Mouse (Mus musculus) kidney, embryonic 15.5 days (tissue): ENCODE measurements around the gene Vav3. TPM values are rescaled to one million over a fixed set of nuclear protein-coding genes. Genes with fewer than 3 reads are reported as not detected.

Experiments
- ATAC-seq: fragments of 200-750 bp; cut with Nextera tagmentation; replicated peaks from 2 replicates; pipeline ENCODE4 v1.8.0; 2017; ENCODE audit warnings: moderate TSS enrichment; ENCODE audit not compliant: low FRiP score
- H3K27ac ChIP-seq: fragments of 300-500 bp; sonication (generic); 2 replicates; pipeline ENCODE4 v1.5.1; 2015; ENCODE audit warnings: mild to moderate bottlenecking, inconsistent platforms
- H3K27me3 ChIP-seq: fragments of 300-500 bp; sonication (generic); 2 replicates; pipeline ENCODE4 v1.6.1; 2015; ENCODE audit warnings: inconsistent platforms
- H3K36me3 ChIP-seq: fragments of 300-500 bp; sonication (generic); 2 replicates; pipeline ENCODE4 v1.6.1; 2015; ENCODE audit warnings: inconsistent platforms
- H3K4me1 ChIP-seq: fragments of 300-500 bp; sonication (generic); 2 replicates; pipeline ENCODE4 v1.6.1; 2015; ENCODE audit warnings: inconsistent platforms
- H3K4me2 ChIP-seq: fragments of 300-500 bp; sonication (generic); 2 replicates; pipeline ENCODE4 v1.6.1; 2015; ENCODE audit warnings: moderate library complexity, mild to moderate bottlenecking, inconsistent platforms
- H3K4me3 ChIP-seq: fragments of 300-500 bp; sonication (generic); replicated peaks from 2 replicates; pipeline ENCODE4 v1.5.1; 2015; ENCODE audit warnings: mild to moderate bottlenecking, inconsistent platforms
- H3K9ac ChIP-seq: fragments of 300-500 bp; sonication (generic); 2 replicates; pipeline ENCODE4 v1.6.1; 2015; ENCODE audit warnings: mild to moderate bottlenecking, inconsistent platforms
- H3K9me3 ChIP-seq: fragments of 300-500 bp; sonication (generic); replicated peaks from 2 replicates; pipeline ENCODE4 v1.6.1; 2016; ENCODE audit warnings: inconsistent platforms
- WGBS: fragments of 180-500 bp; shearing (Covaris S2); methylation state at CpG from one replicate; pipeline ENCODE4 v1.1.7; 2015; ENCODE audit warnings: mixed read lengths; 5-methylcytosine and 5-hydroxymethylcytosine counted together
- polyA plus RNA-seq: library from polyadenylated mRNA; unstranded; fragments of >200 nt; fragmentation: Nextera tagmentation; extraction: Ambion mirVana; gene quantifications from 2 replicates; pipeline ENCODE4 v1.2.1, GENCODE M21; 2015

Vav3 gene
- polyA plus RNA-seq, 1 experiment from 2014 or later: 21.1 TPM

- no peaks in the 10 kb centered on the region for H3K4me1 ChIP-seq
- H3K4me2 ChIP-seq: no peak overlapping the region
- no peaks in the 10 kb centered on the region for H3K9me3 ChIP-seq
- no peak overlapping the region for H3K4me3 ChIP-seq
- 0 out of 2 replicates have a peak, but pooled peaks cover 4% of the 10 kb centered on the region for H3K36me3 ChIP-seq
- 90% methylated on average over 2 of the region's 2 CpGs for WGBS
- ATAC-seq: no peak
- no peak overlapping the region for H3K9ac ChIP-seq
- H3K27ac ChIP-seq: no peak overlapping the region
- H3K27me3 ChIP-seq: no peaks in the 10 kb centered on the region
These were observed 339.8 kb downstream of the Vav3 start for GRCm38 (mm10) chr3:109680281-109680680.

GRCm38 (mm10) chr3:109681863-109682262 lies 341.4 kb downstream of the Vav3 start:
- no peak for ATAC-seq
- H3K27ac ChIP-seq: no peak overlapping the region
- no peaks in the 10 kb centered on the region for H3K27me3 ChIP-seq
- 85% methylated on average over 5 of the region's 5 CpGs for WGBS
- no peak overlapping the region for H3K4me3 ChIP-seq
- H3K4me2 ChIP-seq: no peak overlapping the region
- H3K4me1 ChIP-seq: no peaks in the 10 kb centered on the region
- H3K36me3 ChIP-seq: 0 out of 2 replicates have a peak, but pooled peaks cover 4% of the 10 kb centered on the region
- no peak overlapping the region for H3K9ac ChIP-seq
- no peaks in the 10 kb centered on the region for H3K9me3 ChIP-seq

- no peak overlapping the region for H3K4me3 ChIP-seq
- no peak overlapping the region for H3K9ac ChIP-seq
- no peak for ATAC-seq
- H3K27me3 ChIP-seq: no peaks in the 10 kb centered on the region
- H3K4me2 ChIP-seq: no peak overlapping the region
- H3K36me3 ChIP-seq: 0 out of 2 replicates have a peak, but pooled peaks cover 4% of the 10 kb centered on the region
- WGBS: 68% methylated on average over 5 of the region's 5 CpGs
- no peaks in the 10 kb centered on the region for H3K4me1 ChIP-seq
- H3K27ac ChIP-seq: no peak overlapping the region
- H3K9me3 ChIP-seq: no peaks in the 10 kb centered on the region
These were observed 343.3 kb downstream of the Vav3 start for GRCm38 (mm10) chr3:109683608-109684295.

GRCm38 (mm10) chr3:109690566-109690965 lies 350.1 kb downstream of the Vav3 start:
- WGBS: 57% methylated on average over 2 of the region's 2 CpGs
- Histone ChIP-seq H3K4me2 (no peak overlapping the region), H3K9ac (no peak overlapping the region), H3K27ac (no peak overlapping the region), H3K4me3 (no peak overlapping the region), H3K36me3 (no peaks in the 10 kb centered on the region), H3K4me1 (no peaks in the 10 kb centered on the region), H3K9me3 (no peaks in the 10 kb centered on the region), H3K27me3 (no peaks in the 10 kb centered on the region)
- ATAC-seq: no peak

GRCm38 (mm10) chr3:109692613-109693012 lies 352.2 kb downstream of the Vav3 start:
- Histone ChIP-seq H3K27me3 (no peaks in the 10 kb centered on the region), H3K36me3 (no peaks in the 10 kb centered on the region), H3K9ac (no peak overlapping the region), H3K4me3 (no peak overlapping the region), H3K9me3 (no peaks in the 10 kb centered on the region), H3K27ac (no peak overlapping the region), H3K4me2 (no peak overlapping the region), H3K4me1 (no peaks in the 10 kb centered on the region)
- 81% methylated on average over 3 of the region's 3 CpGs for WGBS
- no peak for ATAC-seq

- 54% methylated on average over 1 of the region's 1 CpGs for WGBS
- H3K27ac ChIP-seq: no peak overlapping the region
- no peak for ATAC-seq
- no peak overlapping the region for H3K4me2 ChIP-seq
- no peaks in the 10 kb centered on the region for H3K9me3 ChIP-seq
- H3K9ac ChIP-seq: no peak overlapping the region
- no peaks in the 10 kb centered on the region for H3K27me3 ChIP-seq
- H3K4me1 ChIP-seq: no peaks in the 10 kb centered on the region
- H3K4me3 ChIP-seq: no peak overlapping the region
- H3K36me3 ChIP-seq: no peaks in the 10 kb centered on the region
These were observed 360.8 kb downstream of the Vav3 start for GRCm38 (mm10) chr3:109701301-109701700.

- H3K9me3 ChIP-seq: no peaks in the 10 kb centered on the region
- no peak overlapping the region for H3K4me3 ChIP-seq
- H3K4me2 ChIP-seq: no peak overlapping the region
- H3K36me3 ChIP-seq: no peaks in the 10 kb centered on the region
- no peaks in the 10 kb centered on the region for H3K4me1 ChIP-seq
- 80% methylated on average over 2 of the region's 2 CpGs for WGBS
- no peak overlapping the region for H3K27ac ChIP-seq
- no peak for ATAC-seq
- no peak overlapping the region for H3K9ac ChIP-seq
- no peaks in the 10 kb centered on the region for H3K27me3 ChIP-seq
These were observed 367.5 kb downstream of the Vav3 start for GRCm38 (mm10) chr3:109707786-109708460.

- H3K27me3 ChIP-seq: no peaks in the 10 kb centered on the region
These were observed 371.3 kb downstream of the Vav3 start for GRCm38 (mm10) chr3:109711751-109712150.

DNA sequence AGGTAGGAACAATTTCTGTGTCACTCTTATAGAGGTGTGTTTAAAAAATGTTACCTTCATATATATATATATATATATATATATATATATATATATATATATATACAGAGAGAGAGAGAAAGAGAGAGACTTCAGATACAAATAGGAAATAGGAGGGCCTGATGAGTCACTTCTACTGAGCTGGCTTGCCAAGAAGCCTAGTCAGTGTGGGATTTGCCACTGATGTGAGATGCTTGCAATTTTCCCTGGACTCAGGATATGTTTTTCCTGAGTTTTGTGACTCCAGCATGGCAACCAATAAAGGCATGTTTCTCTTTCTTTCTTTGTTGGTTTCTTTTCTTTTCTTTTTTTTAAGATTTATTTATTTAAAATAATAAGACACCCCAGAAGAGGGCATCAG lies 374.0 kb downstream of the Vav3 start:
- Histone ChIP-seq H3K4me2 (no peak overlapping the region), H3K27me3 (no peaks in the 10 kb centered on the region), H3K36me3 (no peaks in the 10 kb centered on the region), H3K9ac (no peak overlapping the region), H3K27ac (no peak overlapping the region), H3K4me1 (no peaks in the 10 kb centered on the region), H3K9me3 (no peaks in the 10 kb centered on the region), H3K4me3 (no peak overlapping the region)
- ATAC-seq: no peak

More at GRCm38 (mm10) chr3:109711751-109712150, 371.3 kb downstream of the Vav3 start:
- Histone ChIP-seq H3K27ac (no peak overlapping the region), H3K36me3 (no peaks in the 10 kb centered on the region), H3K4me2 (no peak overlapping the region), H3K4me1 (no peaks in the 10 kb centered on the region), H3K9ac (no peak overlapping the region), H3K9me3 (no peaks in the 10 kb centered on the region), H3K4me3 (no peak overlapping the region)
- 81% methylated on average over 7 of the region's 7 CpGs for WGBS
- ATAC-seq: no peak

- H3K4me2 ChIP-seq: no peak overlapping the region
- H3K36me3 ChIP-seq: no peaks in the 10 kb centered on the region
- no peaks in the 10 kb centered on the region for H3K9me3 ChIP-seq
- H3K27ac ChIP-seq: no peak overlapping the region
- WGBS: 90% methylated on average over 3 of the region's 3 CpGs
- no peak overlapping the region for H3K9ac ChIP-seq
- no peaks in the 10 kb centered on the region for H3K4me1 ChIP-seq
- no peak for ATAC-seq
- H3K4me3 ChIP-seq: no peak overlapping the region
- H3K27me3 ChIP-seq: no peaks in the 10 kb centered on the region
These were observed 381.3 kb downstream of the Vav3 start for GRCm38 (mm10) chr3:109721753-109722152.

DNA sequence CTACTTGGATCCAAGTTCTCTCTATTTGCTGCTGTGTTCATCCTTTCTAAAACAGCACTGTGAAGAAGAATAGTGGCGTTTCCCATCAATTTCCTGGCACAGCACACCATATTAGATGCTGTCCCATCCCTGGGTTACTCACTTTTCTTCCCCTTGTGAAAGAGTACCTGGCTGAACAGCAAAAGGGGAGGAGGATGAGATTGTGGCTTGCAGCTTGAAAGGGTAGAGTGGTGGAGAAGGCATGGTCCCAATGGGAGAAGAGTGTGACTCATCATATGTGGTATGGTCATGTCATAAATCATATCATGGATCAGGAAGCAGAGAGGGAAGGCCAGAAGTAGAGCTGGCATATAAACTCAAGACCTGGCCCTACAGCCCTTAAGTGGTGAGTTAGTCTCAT lies 386.3 kb downstream of the Vav3 start:
- Histone ChIP-seq H3K36me3 (no peaks in the 10 kb centered on the region), H3K27ac (no peak overlapping the region), H3K27me3 (no peaks in the 10 kb centered on the region), H3K9ac (no peak overlapping the region), H3K4me3 (no peak overlapping the region), H3K4me2 (no peak overlapping the region), H3K4me1 (no peaks in the 10 kb centered on the region), H3K9me3 (no peaks in the 10 kb centered on the region)
- 73% methylated on average over 1 of the region's 1 CpGs for WGBS
- ATAC-seq: no peak

GRCm38 (mm10) chr3:109731592-109732230 lies 391.3 kb downstream of the Vav3 start:
- no peak overlapping the region for H3K4me2 ChIP-seq
- 78% methylated on average over 5 of the region's 5 CpGs for WGBS
- H3K36me3 ChIP-seq: no peaks in the 10 kb centered on the region
- H3K4me1 ChIP-seq: no peaks in the 10 kb centered on the region
- no peak overlapping the region for H3K4me3 ChIP-seq
- no peak overlapping the region for H3K27ac ChIP-seq
- H3K9ac ChIP-seq: no peak overlapping the region
- ATAC-seq: no peak
- H3K27me3 ChIP-seq: no peaks in the 10 kb centered on the region
- H3K9me3 ChIP-seq: no peaks in the 10 kb centered on the region
